Mouse (Mus musculus): Measurements from ENCODE around the gene Hmgb2. TPM values are rescaled to one million over a fixed set of nuclear protein-coding genes. Genes with fewer than 3 reads are reported as not detected.

Hmgb2 gene
- polyA plus RNA-seq, 1 experiment from 2014 or later = 283 TPM

DNA sequence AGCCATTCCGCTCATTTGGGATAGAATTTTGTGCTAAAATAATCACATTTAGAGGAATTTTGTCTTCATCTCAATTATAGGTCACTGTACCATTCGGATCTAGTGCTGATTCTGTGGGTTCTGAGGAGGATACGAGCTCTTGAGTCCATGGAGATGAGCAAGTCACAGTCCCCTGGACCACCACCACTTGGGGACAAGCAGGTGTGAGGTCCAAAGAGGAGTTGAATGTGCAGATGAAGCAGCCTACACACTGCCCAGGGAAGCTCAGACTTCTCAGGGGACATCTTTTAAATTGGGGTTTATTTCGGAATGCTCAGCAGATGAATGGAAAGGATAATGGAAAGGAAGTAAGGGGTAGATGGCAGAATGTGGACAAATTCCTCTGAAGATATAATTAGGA is 21.4 kb downstream of the Hmgb2 start:
- 68% methylated on average over 4 of the region's 4 CpGs for WGBS (ENCODE audit: insufficient replicate concordance)

DNA sequence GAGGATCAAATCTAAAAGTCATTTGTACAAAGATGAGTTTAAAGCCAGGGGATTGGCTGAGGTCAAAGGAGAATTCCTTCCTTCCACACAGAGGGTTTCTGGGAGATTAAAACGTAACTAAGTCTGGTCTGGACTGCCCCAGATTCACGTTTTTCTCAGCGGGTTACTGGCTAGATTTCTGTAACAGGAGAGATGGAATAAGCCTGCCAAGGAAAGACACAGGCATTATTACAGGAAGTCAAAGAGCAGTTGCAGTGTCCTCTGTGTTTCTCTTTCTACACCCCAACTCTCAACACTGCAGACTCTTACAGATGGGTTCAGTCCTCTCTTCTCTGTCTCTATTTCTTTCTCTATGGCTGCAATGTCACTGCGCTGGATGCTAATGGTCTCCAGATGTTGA is 22.8 kb downstream of the Hmgb2 start:
- Histone ChIP-seq H3K4me3 (replicated peaks) (no peak overlapping the region), H3K27ac (replicated peaks) (no peak overlapping the region), H3K9ac (no peak overlapping the region), H3K36me3 (replicated peaks) (0 out of 2 replicates have a peak, but pooled peaks cover 6% of the 10 kb centered on the region), H3K9me3 (replicated peaks) (no peaks in the 10 kb centered on the region), H3K4me2 (no peak overlapping the region), H3K4me1 (replicated peaks) (0 out of 2 replicates have a peak, but pooled peaks cover 8% of the 10 kb centered on the region), H3K27me3 (no peaks in the 10 kb centered on the region)
- 75% methylated on average over 4 of the region's 4 CpGs for WGBS (ENCODE audit: insufficient replicate concordance)
- no peak for ATAC-seq (ENCODE audit: insufficient read depth)

More for the DNA sequence above, 21.4 kb downstream of the Hmgb2 start:
- H3K4me3 ChIP-seq (replicated peaks) = no peak overlapping the region
- H3K27ac ChIP-seq (replicated peaks) = no peak overlapping the region
- no peaks in the 10 kb centered on the region for H3K9me3 ChIP-seq (replicated peaks)
- no peak overlapping the region for H3K9ac ChIP-seq
- H3K4me1 ChIP-seq (replicated peaks) = 0 out of 2 replicates have a peak, but pooled peaks cover 8% of the 10 kb centered on the region
- no peak overlapping the region for H3K4me2 ChIP-seq
- no peaks in the 10 kb centered on the region for H3K27me3 ChIP-seq
- 0 out of 2 replicates have a peak, but pooled peaks cover 6% of the 10 kb centered on the region for H3K36me3 ChIP-seq (replicated peaks)
- ATAC-seq (ENCODE audit: insufficient read depth) = no peak

DNA sequence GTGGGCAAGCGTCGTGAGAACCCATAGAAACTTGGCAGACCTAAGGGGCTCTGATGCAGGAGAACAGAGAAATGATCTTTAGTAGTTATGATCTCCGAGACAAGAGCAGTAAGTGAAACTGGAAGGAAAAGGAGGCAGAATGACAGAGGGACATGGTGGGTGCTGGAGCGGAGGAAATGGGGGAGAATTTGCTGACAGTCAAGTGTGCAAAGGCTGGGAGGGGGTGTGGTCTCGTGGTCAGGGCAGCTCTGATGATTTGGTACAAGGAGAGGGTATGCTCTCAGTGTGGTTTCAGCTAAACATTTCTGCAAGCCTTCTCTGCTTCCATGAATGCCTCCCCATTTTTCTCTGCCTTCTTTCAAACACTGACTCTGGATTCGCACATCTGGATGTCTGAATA is 24.5 kb downstream of the Hmgb2 start:
- Histone ChIP-seq H3K4me3 (replicated peaks) (no peak overlapping the region), H3K36me3 (replicated peaks) (0 out of 2 replicates have a peak, but pooled peaks cover 6% of the 10 kb centered on the region), H3K27ac (replicated peaks) (no peak overlapping the region), H3K4me2 (no peak overlapping the region), H3K27me3 (no peaks in the 10 kb centered on the region), H3K9me3 (replicated peaks) (no peaks in the 10 kb centered on the region), H3K9ac (no peak overlapping the region), H3K4me1 (replicated peaks) (no peaks in the 10 kb centered on the region)
- 70% methylated on average over 6 of the region's 6 CpGs for WGBS (ENCODE audit: insufficient replicate concordance)
- no peak for ATAC-seq (ENCODE audit: insufficient read depth)

DNA sequence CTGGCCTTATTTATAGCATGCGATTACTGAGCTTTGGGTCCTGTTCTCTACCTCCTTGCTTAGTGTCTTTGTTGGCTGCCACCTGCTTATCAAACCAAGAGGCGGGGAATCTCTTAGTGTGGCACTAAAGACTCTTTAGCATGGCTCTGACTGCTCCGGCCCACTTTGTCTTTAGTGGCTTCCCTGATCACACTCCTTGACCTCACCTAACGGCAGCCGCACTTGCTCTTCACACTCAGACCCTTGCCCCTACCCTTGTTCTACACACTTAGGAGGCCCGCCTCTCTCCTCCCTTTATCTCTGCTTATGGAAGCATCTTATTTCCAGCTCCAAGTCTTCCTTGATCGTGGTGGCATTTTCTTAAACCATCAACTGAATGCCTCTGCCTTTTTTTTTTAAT is 26.9 kb downstream of the Hmgb2 start:
- no peak overlapping the region for H3K4me3 ChIP-seq (replicated peaks)
- WGBS (ENCODE audit: insufficient replicate concordance) = 72% methylated on average over 7 of the region's 7 CpGs
- H3K9me3 ChIP-seq (replicated peaks) = no peaks in the 10 kb centered on the region
- no peak overlapping the region for H3K4me2 ChIP-seq
- H3K4me1 ChIP-seq (replicated peaks) = no peaks in the 10 kb centered on the region
- no peak for ATAC-seq (ENCODE audit: insufficient read depth)
- 0 out of 2 replicates have a peak, but pooled peaks cover 6% of the 10 kb centered on the region for H3K36me3 ChIP-seq (replicated peaks)
- no peaks in the 10 kb centered on the region for H3K27me3 ChIP-seq
- no peak overlapping the region for H3K9ac ChIP-seq
- H3K27ac ChIP-seq (replicated peaks) = no peak overlapping the region

DNA sequence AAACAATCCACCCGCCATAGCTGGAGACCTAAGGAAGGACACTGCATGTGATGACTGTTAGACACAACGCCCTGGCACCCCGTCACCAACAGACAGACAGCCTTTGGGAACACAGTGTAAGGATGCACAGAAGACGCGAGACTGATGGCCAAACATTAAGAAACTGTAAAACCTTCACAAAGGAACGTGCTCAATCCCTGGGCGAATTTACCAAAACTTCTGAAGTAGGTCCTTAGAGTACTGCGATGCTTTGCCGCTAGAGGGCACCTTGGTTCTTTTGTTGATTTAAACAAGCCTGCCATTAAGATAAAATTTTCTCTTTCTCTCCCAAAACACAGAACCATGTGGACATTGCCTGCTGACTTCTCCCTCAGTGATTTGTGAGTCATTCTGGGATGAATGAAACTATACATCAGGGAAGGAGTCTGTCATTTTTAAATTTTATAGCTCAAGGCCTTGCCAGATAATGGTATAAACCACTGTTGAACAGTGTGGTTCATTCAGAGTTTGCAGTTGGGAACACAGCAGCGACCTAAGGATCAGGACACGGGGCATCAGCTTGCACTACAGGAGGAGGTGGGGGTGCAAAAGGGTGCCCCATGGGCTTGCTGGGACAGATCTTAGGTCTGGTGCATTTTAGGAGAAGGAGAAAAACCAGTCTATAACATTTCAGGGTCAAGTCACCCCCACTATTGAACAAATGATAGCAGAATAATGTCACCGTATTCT is 28.6 kb downstream of the Hmgb2 start:
- Histone ChIP-seq H3K27me3 (no peaks in the 10 kb centered on the region), H3K4me2 (no peak overlapping the region), H3K9ac (no peak overlapping the region), H3K36me3 (replicated peaks) (0 out of 2 replicates have a peak, but pooled peaks cover 6% of the 10 kb centered on the region), H3K9me3 (replicated peaks) (no peaks in the 10 kb centered on the region), H3K4me3 (replicated peaks) (no peak overlapping the region), H3K27ac (replicated peaks) (no peak overlapping the region), H3K4me1 (replicated peaks) (no peaks in the 10 kb centered on the region)
- 45% methylated on average over 12 of the region's 12 CpGs for WGBS (ENCODE audit: insufficient replicate concordance)
- no peak for ATAC-seq (ENCODE audit: insufficient read depth)

DNA sequence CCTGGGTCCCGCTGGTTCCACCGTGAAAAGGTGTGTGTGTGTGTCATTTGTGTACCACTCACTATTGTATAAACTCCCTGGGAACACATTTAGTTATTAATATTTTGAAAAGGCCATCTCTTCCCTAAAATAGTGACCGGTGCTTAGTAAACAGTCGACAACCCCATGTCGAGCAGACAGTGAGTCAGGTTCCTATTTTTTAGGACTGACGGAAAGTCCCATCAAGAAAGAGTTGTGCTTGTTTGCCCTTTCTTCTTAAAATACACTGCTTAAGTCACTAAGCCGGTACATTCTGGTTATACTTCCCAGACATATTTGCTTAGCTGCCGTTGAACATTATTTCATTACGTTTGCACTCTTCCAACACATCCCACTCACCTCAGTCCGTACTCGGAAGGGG is 29.2 kb downstream of the Hmgb2 start:
- H3K9me3 ChIP-seq (replicated peaks) = no peaks in the 10 kb centered on the region
- H3K4me1 ChIP-seq (replicated peaks) = no peaks in the 10 kb centered on the region
- WGBS (ENCODE audit: insufficient replicate concordance) = 80% methylated on average over 11 of the region's 11 CpGs
- H3K27me3 ChIP-seq = no peaks in the 10 kb centered on the region
- H3K4me3 ChIP-seq (replicated peaks) = no peak overlapping the region
- no peak for ATAC-seq (ENCODE audit: insufficient read depth)
- H3K36me3 ChIP-seq (replicated peaks) = 0 out of 2 replicates have a peak, but pooled peaks cover 5% of the 10 kb centered on the region
- no peak overlapping the region for H3K9ac ChIP-seq
- H3K4me2 ChIP-seq = no peak overlapping the region
- H3K27ac ChIP-seq (replicated peaks) = no peak overlapping the region

DNA sequence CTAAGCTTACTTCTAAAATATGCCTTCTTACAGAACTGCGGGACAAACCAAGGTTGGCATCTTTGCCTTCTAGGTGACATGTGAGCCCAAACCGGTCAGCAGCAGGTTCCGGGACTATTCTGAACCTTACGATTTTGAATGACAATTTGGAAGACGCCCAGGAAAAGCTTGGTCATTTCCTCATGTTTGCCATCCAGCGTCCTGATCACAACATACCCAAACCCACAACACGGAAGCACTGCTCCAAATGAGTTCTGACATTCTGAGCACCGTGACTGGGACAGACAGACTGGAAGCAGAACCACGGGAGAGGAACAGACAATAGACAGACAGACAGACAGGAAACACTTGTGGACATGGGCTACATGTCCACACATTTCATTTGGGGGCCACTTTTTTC is 29.7 kb downstream of the Hmgb2 start:
- 57% methylated on average over 9 of the region's 9 CpGs for WGBS (ENCODE audit: insufficient replicate concordance)
- Histone ChIP-seq H3K27me3 (no peaks in the 10 kb centered on the region), H3K4me3 (replicated peaks) (no peak overlapping the region), H3K36me3 (replicated peaks) (0 out of 2 replicates have a peak, but pooled peaks cover under 1% of the 10 kb centered on the region), H3K27ac (replicated peaks) (no peak overlapping the region), H3K9ac (no peak overlapping the region), H3K9me3 (replicated peaks) (no peaks in the 10 kb centered on the region), H3K4me1 (replicated peaks) (no peaks in the 10 kb centered on the region), H3K4me2 (no peak overlapping the region)
- no peak for ATAC-seq (ENCODE audit: insufficient read depth)

DNA sequence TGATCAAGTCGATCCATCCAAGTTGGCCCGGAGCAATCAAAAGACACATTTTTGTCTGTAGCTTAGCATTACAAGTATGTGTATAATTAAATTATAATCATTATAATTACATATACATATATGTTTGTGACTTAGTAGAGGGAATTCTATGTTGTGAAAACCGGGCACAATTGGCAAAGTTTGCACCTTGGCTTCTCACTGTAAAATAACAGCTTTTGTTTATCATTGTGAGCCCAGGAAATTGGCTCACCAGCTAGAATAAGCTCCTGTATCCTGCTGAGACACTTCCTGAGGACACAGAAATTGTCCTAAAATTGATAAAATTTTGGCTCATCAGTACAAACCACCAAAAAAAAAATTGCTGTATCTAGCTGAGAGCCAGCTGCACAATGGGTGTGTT is 34.7 kb downstream of the Hmgb2 start:
- Histone ChIP-seq H3K36me3 (replicated peaks) (no peaks in the 10 kb centered on the region), H3K9me3 (replicated peaks) (no peaks in the 10 kb centered on the region), H3K4me3 (replicated peaks) (no peak overlapping the region), H3K4me1 (replicated peaks) (no peaks in the 10 kb centered on the region), H3K27ac (replicated peaks) (no peak overlapping the region), H3K9ac (no peak overlapping the region), H3K27me3 (no peaks in the 10 kb centered on the region), H3K4me2 (no peak overlapping the region)
- WGBS (ENCODE audit: insufficient replicate concordance) = 75% methylated on average over 3 of the region's 3 CpGs
- ATAC-seq (ENCODE audit: insufficient read depth) = no peak

DNA sequence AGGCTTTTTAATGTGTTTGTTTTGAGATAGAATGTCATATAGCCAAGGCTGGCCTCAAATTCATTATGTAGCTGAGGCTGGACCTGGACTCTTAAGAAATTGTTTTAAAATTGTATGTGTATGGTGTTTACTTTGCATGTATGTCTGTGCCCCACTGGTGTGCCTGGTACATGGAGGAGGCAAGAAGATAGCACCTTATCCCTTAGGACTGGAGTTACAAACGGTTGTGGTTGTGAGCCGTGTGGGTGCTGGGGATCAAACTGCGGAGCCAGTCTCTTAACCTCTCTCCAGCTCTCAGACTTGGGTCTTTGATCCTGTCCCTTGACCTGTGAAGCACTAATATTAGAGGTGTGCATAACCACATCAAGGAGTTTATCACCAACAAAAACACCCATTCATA is 35.1 kb downstream of the Hmgb2 start:
- Histone ChIP-seq H3K4me3 (replicated peaks) (no peak overlapping the region), H3K27ac (replicated peaks) (no peak overlapping the region), H3K4me1 (replicated peaks) (no peaks in the 10 kb centered on the region), H3K9ac (no peak overlapping the region), H3K9me3 (replicated peaks) (no peaks in the 10 kb centered on the region), H3K36me3 (replicated peaks) (no peaks in the 10 kb centered on the region), H3K4me2 (no peak overlapping the region), H3K27me3 (no peaks in the 10 kb centered on the region)
- ATAC-seq (ENCODE audit: insufficient read depth) = no peak
- 79% methylated on average over 3 of the region's 3 CpGs for WGBS (ENCODE audit: insufficient replicate concordance)

DNA sequence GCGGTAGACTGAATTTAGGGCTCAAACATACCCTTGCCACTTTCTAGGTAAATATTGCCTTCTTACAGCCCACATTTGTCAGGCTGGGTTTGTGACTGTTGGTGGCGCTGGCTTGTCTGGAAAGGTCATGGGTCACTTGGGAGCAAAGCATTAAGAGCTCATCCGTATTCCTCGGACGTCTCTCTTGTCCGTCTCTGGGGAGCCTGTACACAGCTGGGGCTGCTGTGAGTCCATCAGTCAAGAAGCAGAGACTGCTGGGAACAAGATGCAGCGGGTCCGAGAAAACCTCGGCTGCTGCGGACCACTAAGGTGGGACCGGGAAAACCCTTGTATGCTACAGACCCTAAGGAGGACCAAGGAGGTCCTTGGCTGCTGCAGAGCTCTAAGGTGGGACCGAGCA is 35.9 kb downstream of the Hmgb2 start:
- H3K9me3 ChIP-seq (replicated peaks) = no peaks in the 10 kb centered on the region
- H3K4me3 ChIP-seq (replicated peaks) = no peak overlapping the region
- H3K36me3 ChIP-seq (replicated peaks) = no peaks in the 10 kb centered on the region
- ATAC-seq (ENCODE audit: insufficient read depth) = no peak
- H3K4me2 ChIP-seq = no peak overlapping the region
- no peak overlapping the region for H3K9ac ChIP-seq
- H3K4me1 ChIP-seq (replicated peaks) = no peaks in the 10 kb centered on the region
- 78% methylated on average over 12 of the region's 12 CpGs for WGBS (ENCODE audit: insufficient replicate concordance)
- no peaks in the 10 kb centered on the region for H3K27me3 ChIP-seq
- no peak overlapping the region for H3K27ac ChIP-seq (replicated peaks)

DNA sequence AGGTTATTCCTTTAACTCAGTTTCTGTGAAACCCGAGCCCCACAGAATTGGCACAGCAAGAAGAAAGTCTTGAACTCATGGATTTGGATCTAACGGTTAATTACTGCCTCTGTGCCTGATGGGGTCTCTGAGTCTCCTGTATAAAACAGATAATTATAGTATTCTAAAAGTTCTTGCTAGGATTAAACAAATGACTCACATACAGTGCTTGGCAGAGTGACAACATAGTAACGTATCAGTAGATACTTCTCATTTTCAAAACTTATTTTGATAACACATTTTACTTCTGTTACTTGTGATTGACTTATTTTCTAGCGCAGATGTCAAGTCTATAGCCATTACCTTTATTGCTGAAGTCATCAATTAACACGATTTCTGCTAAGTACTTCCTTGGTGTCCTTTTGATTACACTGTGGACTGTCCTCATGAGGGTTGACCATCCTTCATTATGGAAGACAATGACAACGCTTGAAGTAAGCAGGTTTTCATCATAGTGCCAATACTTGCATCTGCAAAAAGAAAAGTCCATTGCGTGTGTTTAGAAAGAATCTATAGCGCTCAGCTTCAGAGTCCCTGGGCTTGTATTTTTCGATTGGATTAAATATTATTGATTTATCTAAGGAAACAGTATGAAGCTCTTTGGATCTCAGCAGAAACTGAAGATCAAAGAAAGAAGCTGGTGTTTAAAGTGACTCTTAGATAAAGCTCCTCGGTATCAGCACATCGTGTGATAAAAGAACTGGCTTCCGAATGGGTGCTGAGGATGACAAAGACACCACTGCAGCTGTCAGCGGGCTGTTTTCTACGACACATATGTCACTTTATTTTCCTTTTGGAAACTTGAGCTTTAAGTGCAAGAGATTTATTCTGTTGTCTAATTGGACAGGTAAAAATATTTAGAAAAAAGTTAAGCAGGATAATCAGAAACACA is 40.7 kb downstream of the Hmgb2 start:
- Histone ChIP-seq H3K27ac (replicated peaks) (no peak overlapping the region), H3K9ac (no peak overlapping the region), H3K27me3 (no peaks in the 10 kb centered on the region), H3K4me2 (no peak overlapping the region), H3K4me3 (replicated peaks) (no peak overlapping the region), H3K9me3 (replicated peaks) (no peaks in the 10 kb centered on the region), H3K36me3 (replicated peaks) (no peaks in the 10 kb centered on the region), H3K4me1 (replicated peaks) (no peaks in the 10 kb centered on the region)
- no peak for ATAC-seq (ENCODE audit: insufficient read depth)
- 71% methylated on average over 14 of the region's 14 CpGs for WGBS (ENCODE audit: insufficient replicate concordance)
